Mouse (Mus musculus): ENCODE data around the gene Rnf135. TPM values are rescaled to one million over a fixed set of nuclear protein-coding genes. Genes with fewer than 3 reads are reported as not detected.

Rnf135 gene
- total and polyA plus RNA-seq, 3 experiments, result 5.2 to 8.0 TPM; not detected in 1

DNA sequence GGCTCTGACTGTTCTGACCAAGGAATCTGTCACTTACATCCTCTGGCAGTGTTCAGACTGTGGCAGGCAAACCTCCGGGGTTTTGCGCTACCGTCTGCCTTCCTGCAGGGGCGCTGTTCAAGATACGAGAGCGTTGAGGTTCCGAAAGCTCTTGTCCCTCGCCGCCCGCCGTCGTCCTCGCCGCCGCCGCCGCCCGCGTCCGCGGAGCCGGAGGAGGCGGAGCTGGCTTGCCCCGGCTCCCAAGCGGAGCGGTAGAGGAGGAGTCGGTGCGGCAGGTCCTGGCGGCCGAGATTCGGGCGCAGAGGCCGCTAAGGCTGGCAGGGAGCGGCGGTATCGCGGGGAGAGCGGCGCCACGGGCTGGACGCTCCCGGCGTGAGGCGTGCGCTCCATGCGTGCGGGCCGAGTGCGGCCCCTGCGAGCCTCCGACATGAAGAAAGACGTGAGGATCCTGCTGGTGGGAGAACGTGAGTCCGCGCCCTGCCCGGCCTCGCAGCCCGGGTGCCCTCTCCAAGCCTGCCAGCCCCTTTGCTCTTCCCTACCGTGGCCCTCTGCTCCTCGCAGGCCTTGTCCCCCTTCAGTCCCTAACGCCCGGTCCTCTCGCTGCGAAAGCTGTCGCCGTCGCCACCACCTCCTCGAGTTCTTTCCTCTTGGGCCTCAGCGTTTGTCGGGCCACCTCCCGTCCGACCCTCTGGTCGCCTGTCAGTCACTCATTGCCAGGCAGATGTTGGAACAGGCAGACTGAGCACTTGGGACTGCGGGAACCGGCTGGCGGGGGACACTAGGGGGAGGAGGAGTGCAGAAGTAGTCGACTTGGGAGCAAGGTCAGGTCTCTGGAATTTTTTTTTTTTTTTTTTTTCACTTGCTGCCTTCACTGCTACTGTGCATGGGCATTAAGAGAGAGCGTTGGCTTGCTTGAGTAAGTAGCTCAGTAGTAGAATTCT, 25.5 kb downstream of the Rnf135 start, which contains the start of gene Rhot1 (continued):
- TF ChIP-seq POLR2A (IDR thresholded peaks at IDR 0.05; ENCODE audit: control insufficient read depth in 1 of 2, insufficient read depth in 1 of 2, low read depth in 1 of 2, low read length in 2 of 2, poor library complexity in 1 of 2) (peak; percentile 94 to 96), ZMIZ1 (IDR thresholded peaks at IDR 0.05; ENCODE audit: low read depth, low read length) (peak; percentile 97), TAL1 (IDR thresholded peaks at IDR 0.05; ENCODE audit: low read length) (no peak), MYB (IDR thresholded peaks at IDR 0.05; ENCODE audit: low read depth, low read length) (no peak), ELF1 (IDR thresholded peaks at IDR 0.05; ENCODE audit: low read depth, low read length) (peak; percentile 79), CHD2 (IDR thresholded peaks at IDR 0.05; ENCODE audit: low read length) (no peak)

- Histone ChIP-seq H3K27ac (ENCODE audit: control insufficient read depth, low read depth, low read length) (no peak overlapping the region), H3K9ac (ENCODE audit: control insufficient read depth, low read depth, low read length, poor library complexity, severe bottlenecking) (peak overlapping the region; percentile 85), H3K4me1 (ENCODE audit: control insufficient read depth in 1 of 2, insufficient read depth in 2 of 2, low read length in 2 of 2) (peaks cover 3 to 5% of the 10 kb centered on the region in 2 experiments; a peak in 3 of 4 replicates), H3K9me3 (replicated peaks; ENCODE audit: insufficient read depth, low read length) (no peaks in the 10 kb centered on the region), H3K4me3 (ENCODE audit: control insufficient read depth in 1 of 2, insufficient read depth in 1 of 2, low read depth in 2 of 2, low read length in 2 of 2) (peak overlapping the region; percentile 91 to 96), H3K36me3 (ENCODE audit: control insufficient read depth in 1 of 2, insufficient read depth in 2 of 2, low read length in 2 of 2) (peaks cover 9 to 12% of the 10 kb centered on the region in 2 experiments), H3K27me3 (ENCODE audit: control insufficient read depth in 1 of 2, insufficient read depth in 2 of 2, low read length in 2 of 2) (no peaks in the 10 kb centered on the region), H3K79me2 (ENCODE audit: control insufficient read depth, insufficient read depth, low read length, poor library complexity) (peaks cover 34% of the 10 kb centered on the region)
- TF ChIP-seq NRF1 (IDR thresholded peaks at IDR 0.05; ENCODE audit: insufficient read depth, low read depth, low read length, poor library complexity, severe bottlenecking) (no peak), MXI1 (IDR thresholded peaks at IDR 0.05; ENCODE audit: low read depth, low read length) (peak; percentile 26; the same call in 1 of the 2 replicates), TBP (IDR thresholded peaks at IDR 0.05; ENCODE audit: low read depth, low read length) (no peak), MAZ (IDR thresholded peaks at IDR 0.05; ENCODE audit: low read depth, low read length) (no peak), ZNF384 (IDR thresholded peaks at IDR 0.05; ENCODE audit: low read depth, low read length) (peak; percentile 35; the same call in 1 of the 2 replicates), JUND (IDR thresholded peaks at IDR 0.05; ENCODE audit: low read depth, low read length) (no peak)
- peak; percentile 71 for DNase-seq (ENCODE audit: low read depth, low spot score)
Measured at GRCm38 (mm10) chr11:80210321-80210720, 26.7 kb downstream of the Rnf135 start.

- H3K4me3 ChIP-seq (ENCODE audit: control insufficient read depth in 1 of 2, insufficient read depth in 1 of 2, low read depth in 2 of 2, low read length in 2 of 2), result no peak overlapping the region
- no peak for DNase-seq (ENCODE audit: low read depth, low spot score)
- TF ChIP-seq GATA1 (IDR thresholded peaks at IDR 0.05; ENCODE audit: low read depth, low read length) (no peak), ZKSCAN1 (IDR thresholded peaks at IDR 0.05; ENCODE audit: low read depth, low read length) (no peak), SMC3 (IDR thresholded peaks at IDR 0.05; ENCODE audit: low read depth, low read length) (no peak), JUND (IDR thresholded peaks at IDR 0.05; ENCODE audit: low read depth, low read length) (no peak)
- H3K36me3 ChIP-seq (ENCODE audit: control insufficient read depth in 1 of 2, insufficient read depth in 2 of 2, low read length in 2 of 2), result peaks cover 11 to 12% of the 10 kb centered on the region in 2 experiments
- H3K9me3 ChIP-seq (replicated peaks; ENCODE audit: insufficient read depth, low read length), result no peaks in the 10 kb centered on the region
- H3K27me3 ChIP-seq (ENCODE audit: control insufficient read depth in 1 of 2, insufficient read depth in 2 of 2, low read length in 2 of 2), result no peaks in the 10 kb centered on the region
- peaks cover 40% of the 10 kb centered on the region for H3K79me2 ChIP-seq (ENCODE audit: control insufficient read depth, insufficient read depth, low read length, poor library complexity)
- no peak overlapping the region for H3K9ac ChIP-seq (ENCODE audit: control insufficient read depth, low read depth, low read length, poor library complexity, severe bottlenecking)
- no peak overlapping the region for H3K27ac ChIP-seq (ENCODE audit: control insufficient read depth, low read depth, low read length)
- H3K4me1 ChIP-seq (ENCODE audit: control insufficient read depth in 1 of 2, insufficient read depth in 2 of 2, low read length in 2 of 2), result peaks cover 3 to 5% of the 10 kb centered on the region in 2 experiments; a peak in 3 of 4 replicates
Measured at GRCm38 (mm10) chr11:80212282-80212681, 28.6 kb downstream of the Rnf135 start.
